Mouse (Mus musculus): Measurements from ENCODE around the gene Mogat2.

Gene Mogat2

DNA sequence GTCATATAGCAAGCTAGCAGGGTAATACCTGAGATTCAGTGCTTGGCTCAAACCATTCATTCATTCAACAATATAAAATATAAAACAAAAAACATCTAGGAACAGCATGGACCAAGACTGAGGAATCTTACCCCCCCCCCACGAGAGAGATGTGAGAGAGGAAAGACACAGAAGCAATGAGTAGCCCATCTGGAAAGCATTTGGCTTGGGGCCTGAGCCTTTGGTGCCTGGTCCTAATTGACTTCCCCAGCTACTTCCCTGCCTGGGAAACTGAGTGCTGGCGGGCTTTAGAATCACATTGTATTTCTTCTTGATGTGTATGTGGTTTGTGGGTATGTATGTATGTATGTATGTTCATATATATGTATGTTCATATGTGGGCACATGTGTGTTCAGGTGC, 2.8 kb downstream of the Mogat2 start:
- no peak for DNase-seq (ENCODE audit: low read depth, low spot score)

DNA sequence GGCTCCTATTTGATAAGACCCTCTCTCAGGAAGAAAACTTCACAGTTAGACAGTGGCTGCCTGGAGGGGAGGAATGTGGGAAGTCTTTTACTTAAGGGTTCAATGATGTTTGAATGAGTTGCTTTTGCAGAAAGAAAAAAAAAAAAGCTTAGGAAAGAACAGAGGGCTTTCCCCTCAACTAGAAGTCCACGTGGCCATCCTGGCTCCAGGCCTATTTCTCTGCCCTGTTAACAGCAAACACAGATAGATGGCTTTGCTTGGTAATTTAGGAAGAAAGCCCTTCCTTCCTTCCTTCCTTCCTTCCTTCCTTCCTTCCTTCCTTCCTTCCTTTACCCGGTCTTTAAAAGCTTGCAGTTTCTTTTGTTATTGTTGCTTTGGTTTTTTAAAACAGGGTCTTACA, 3.5 kb downstream of the Mogat2 start:
- no peak for DNase-seq (ENCODE audit: low read depth, low spot score)

DNA sequence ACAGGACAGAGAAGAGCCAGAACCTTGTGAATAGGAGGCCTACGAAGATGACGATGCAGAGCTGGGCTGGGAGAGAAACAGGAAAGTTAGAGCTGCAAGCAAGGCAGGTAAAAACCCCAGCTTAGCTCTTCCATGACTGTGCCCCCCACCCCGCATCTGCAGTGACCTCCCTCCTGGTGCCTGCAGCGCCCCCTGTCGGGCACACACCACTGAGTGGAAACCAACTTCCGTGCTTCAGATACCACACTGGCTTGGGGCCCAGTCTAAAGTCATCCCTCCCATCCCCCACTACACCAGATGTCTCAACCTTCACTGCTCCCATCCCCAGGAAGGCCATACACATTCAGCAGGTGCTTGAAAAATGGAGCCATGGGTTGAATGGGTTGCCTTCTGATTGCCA, 5.8 kb downstream of the Mogat2 start:
- no peak for DNase-seq (ENCODE audit: low read depth, low spot score)

DNA sequence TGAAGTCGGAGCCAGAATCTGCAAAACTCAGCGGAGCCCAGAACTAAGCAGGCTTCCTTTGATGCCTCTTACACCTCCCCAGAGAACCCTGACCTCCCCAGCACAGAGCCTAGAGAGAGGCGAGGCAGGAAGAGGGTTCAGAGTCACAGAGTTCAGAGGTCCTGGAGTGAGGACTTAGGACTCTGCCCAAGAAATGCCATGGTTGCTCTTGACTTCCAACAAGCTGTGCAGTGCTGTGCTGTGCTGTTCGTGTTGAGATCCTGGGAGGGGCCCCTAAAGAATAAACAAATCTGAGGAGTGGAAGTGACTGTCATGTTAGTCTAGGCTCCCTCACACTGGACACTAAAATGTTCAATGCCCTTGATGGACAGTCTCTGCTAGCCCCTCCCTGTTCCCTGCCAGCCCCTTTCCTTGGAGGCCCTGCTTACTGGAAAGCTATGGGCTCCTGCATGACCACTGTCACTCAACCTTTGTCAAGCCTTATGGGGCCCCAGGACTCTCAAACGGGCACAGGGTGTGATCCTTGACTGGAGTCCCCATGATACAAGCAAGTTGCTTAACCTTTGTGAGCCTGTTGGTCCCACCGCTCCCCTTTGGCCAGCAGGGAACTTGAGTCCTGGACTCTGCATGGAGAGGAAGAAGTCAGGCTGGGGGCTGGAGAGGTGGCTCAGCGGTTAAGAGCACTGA, 8.2 kb downstream of the Mogat2 start:
- DNase-seq (ENCODE audit: low read depth, low spot score): no peak

DNA sequence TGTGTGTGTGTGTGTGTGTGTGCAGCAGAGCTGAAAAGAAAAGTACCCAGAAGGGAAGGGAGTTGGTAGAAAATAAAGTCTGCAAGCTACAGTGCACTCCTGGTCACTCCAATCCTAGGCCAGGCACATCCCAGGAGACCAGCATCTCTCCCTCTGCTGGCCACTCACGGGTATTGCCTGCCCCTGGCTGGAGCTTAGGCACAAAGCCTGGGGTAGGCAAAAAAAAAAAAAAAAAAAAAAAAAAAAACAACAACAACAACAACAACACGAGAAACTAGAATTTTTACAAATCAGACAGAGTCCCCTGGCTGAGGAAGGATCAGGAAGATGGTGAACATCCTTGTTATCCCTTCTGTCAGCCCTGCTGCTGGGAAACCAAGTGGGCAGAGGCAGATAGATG, 9.0 kb downstream of the Mogat2 start:
- no peak for DNase-seq (ENCODE audit: low read depth, low spot score)

DNA sequence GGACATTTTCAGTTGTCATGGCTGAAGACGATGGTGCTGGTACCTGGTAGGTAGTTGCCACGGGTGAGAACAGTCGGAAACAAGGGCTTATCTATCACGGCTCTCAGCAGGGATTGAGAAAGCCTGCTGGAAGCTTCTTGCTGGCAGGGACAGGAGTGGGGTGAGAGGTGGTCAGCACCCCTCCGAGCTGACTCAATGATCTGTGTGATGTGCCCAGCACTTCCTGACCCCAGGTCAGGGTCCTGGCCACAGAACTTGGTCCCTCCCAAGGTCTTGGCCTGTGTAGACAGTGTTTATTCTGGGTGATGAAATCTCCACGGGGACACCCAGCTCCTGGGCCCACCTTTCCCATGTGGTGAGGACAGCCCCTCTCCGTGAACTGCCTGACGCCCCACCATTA, 9.6 kb downstream of the Mogat2 start:
- DNase-seq (ENCODE audit: low read depth, low spot score): no peak

DNA sequence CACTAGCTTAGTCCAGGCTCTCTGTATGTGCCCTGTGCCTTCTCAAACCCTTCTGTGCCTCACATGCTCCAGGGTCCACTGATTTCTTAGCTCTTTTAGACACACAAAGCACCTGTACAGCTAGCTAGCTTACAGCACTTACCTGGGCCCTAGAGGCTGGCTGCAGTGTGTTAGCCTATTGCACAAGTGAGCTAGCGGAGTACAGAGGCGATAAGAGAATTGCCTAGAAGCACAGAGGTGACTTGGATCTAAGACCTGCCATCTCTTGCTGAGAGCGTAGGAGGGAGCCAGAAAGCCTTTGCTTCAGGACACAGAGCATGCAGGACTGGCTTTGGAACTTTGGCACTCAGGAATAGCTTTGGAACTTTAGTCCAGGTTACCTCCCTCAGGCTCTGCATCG, 11.2 kb downstream of the Mogat2 start:
- no peak for DNase-seq (ENCODE audit: low read depth, low spot score)

DNA sequence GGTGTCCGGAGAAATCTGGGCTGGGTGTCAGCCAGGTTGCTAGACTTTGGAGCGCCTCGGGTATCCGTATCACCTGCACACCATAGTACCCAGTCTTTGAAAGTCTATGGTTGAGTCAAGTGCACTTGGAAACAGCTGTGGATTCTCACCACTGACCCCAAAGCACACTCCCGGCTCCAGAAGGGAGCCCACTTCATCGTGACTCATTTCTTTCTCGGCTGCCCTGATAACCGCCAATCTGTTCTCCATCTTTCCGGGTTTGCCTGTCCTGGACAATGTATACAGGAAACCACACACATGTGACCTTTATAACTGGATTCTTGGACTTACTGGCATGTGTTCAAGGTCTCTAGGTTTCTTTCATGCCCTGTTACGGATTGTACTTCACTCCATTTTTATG, 11.8 kb downstream of the Mogat2 start:
- DNase-seq (ENCODE audit: low read depth, low spot score): no peak

DNA sequence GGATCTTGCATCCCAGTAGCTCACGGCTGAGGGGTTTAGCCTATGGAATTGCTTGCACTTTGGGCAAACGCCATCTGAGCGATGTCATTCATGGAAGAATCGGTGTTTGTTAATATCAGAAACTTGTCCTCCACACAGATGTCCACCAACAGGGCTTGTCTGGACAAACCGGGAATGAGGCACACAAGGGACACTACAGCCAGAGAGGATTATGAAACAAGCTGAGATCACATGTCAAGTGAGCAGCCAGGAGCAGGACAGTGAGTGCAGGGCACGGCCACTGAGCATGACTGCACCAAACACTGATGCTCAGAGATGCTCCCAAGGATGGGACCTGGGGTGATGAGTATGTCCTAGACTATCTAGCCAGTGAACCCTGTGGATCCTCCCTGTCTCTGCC, 13.0 kb downstream of the Mogat2 start:
- DNase-seq (ENCODE audit: low read depth, low spot score): no peak

DNA sequence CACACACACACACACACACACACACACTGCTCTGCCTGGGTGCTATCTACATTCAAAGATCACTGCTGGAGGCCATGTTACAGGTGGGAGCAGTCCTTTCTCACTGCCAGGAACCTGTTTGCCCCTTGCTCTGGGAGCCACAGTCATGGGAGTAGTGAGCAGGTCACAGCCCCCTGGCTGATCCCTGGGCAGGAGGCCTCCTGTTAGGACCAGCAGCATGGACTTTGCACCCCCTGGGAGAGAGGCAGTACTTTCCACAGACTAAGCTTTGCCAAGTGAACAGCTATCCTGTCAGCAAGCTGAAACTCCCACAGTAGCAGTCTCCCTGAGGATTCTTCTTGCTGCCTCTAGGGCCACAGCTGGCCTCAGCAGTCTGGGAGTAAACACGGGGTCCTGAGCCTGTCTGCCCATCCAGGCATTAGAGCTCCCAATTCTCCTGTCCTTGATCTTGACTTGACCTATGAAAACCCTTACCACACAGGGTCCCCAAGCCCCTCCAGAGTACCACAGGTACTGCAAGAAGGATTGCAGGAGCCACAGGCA, 13.7 kb downstream of the Mogat2 start:
- DNase-seq (ENCODE audit: low read depth, low spot score): no peak

DNA sequence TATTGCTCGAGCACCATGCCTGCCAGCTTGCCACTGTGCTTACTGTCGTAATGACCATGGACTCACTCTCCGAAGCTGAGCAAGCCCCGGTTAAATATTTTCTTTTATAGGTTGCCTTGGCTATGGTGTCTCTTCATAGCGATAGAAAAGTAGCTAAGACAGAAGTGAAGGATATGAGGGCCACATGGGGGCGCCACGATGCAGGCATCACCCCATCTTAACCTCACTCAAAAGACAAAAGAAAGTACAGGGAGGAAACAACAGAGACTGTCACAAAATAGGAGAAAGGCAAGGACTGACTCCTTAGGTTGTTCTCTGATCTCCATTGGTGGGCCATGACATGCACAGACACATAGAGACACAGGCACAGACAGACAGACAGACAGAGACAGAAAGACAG, 14.2 kb downstream of the Mogat2 start:
- peak; percentile 16 for DNase-seq (ENCODE audit: low read depth, low spot score)

DNA sequence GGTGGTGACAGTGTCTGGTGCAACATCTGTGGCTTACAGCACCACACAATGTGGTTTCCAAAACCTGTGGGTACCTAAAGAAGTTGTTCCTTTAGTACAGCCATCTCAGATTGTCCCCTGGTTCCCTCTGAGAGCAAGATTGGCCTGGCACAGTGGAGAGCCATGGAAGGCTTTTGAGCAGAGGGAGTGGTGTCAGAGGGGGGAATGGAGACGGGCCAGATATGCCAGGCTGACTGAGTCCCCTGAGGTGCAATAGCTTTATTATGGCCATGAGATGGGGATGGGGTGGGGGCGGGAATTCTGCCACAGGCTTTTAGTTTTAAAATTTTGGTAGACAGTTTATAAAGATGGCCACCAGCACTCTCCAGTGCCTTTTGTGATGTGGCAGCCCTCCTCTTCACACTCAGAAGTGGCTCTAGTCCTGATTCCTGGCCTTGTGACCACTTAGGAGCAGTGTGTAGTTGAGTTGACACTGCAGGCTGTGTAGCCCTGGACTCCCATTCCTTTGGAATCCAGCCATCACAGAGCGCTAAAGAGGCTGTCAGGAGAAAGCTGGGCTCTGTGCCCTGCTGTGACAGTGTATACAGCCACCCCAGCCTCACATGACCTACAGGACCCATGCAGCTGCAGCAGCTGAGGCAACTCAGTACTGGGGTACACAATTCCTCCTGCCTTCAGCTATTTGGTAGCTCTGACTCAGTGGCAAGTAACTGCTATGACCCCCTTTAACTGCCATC, 20.9 kb downstream of the Mogat2 start:
- no peak for DNase-seq (ENCODE audit: low read depth, low spot score)

DNA sequence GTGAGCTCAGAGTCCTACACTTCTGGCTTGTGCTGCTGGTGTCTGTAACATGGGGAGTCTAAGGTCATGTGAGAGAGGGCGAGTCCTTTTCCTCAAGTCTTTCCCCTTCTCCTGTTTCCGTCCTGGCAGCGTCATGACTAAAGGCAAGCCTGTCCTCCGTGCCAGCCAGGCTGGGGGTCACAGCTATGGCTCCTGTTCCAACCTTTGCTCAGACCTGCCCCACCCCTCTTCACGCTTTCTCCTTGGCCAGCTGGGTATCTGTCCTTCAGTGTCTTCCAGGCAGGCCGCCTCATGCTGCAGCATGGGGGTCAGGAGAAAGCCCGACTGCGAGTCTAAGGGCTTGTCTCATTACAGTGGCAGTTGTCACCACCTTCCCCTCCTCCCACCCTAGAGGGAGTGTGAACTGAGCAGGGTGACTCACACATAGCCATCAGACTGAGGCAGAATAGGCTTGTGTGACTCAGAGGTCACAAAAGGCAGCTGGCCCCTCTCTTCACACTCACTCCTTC, 23.0 kb downstream of the Mogat2 start:
- no peak for DNase-seq (ENCODE audit: low read depth, low spot score)

DNA sequence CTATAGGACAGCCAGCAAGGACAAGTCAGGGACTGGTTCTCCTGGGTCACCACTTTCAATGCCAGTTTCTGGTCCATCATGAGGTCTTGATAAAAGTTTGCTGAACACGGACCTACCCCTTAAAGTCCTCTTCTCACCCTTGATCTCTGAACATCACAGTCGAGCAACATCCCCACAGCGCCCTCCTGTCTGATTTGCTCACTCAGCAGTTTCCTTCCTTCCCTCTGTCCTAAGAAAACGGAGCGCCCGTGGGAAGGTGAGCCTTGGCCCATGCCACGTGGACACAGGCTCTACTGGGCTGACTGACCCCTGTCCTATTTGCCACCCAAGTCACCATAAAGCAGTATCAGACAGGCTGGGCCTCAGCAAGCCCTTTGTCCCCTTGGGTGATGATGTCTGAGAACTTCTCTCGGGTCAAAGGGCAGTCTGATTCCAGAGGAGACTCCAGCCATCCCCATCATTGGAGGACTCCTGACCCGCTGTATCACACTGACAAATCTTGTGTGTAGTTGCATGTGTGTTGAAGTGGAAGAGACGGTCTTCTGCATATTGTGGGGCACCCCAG, 23.7 kb downstream of the Mogat2 start:
- DNase-seq (ENCODE audit: low read depth, low spot score): no peak

DNA sequence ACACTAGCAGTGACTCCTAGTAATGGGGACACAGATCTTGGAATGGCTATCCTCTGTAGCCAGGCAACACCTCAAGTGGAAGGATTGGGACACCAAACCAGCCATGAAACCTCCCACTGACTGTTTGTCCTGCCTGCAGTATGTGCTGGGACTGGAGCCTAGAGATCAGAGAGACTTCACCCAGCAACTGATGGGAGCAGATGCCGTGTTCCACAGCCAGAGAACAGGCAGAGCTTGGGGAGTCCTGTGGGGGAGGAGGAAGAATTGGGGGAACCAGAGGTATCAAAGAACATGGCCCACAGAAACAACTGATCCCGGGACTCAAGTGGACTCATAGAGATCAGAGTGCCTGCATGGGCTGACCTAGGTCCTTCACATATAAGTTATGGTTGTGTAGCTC, 24.7 kb downstream of the Mogat2 start:
- no peak for DNase-seq (ENCODE audit: low read depth, low spot score)

DNA sequence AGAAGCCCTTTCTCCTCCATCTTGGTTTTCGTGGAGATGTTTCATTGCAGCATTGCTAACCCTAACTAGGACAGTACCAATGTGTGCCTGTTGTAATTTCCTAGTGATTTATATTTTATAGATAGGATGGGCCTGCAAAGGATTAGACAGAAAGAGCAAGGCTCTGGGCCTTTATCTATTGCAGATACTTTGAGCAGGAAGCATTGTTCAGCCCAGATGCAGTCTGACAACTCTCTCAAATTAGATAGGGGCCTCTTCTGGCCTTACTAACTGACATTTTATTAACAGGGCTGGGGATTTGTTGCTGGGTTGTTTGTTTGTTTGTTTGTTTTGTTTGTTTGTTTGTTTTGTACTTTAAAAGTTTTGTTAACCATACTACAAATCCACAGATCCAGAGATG, 25.4 kb downstream of the Mogat2 start:
- no peak for DNase-seq (ENCODE audit: low read depth, low spot score)

DNA sequence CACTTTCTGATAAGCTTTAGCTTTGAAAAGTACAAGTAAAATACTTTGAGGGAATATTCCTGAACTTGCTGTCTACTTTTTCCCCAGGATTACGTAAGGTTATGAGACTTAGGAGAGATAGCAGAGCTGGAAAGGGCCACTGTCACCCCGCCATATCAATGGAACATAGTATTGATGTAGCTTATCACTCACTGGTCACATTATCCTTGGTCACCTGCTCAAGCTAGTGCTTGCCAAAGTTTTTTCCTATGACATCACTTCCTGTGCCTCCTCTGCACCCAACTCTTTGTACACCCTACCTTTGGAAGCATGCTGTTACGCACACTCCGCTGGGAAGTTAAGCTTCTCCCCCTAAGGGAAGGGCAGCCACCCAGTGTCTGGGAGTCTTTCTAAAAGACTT, 29.7 kb downstream of the Mogat2 start:
- no peak for DNase-seq (ENCODE audit: low read depth, low spot score)

DNA sequence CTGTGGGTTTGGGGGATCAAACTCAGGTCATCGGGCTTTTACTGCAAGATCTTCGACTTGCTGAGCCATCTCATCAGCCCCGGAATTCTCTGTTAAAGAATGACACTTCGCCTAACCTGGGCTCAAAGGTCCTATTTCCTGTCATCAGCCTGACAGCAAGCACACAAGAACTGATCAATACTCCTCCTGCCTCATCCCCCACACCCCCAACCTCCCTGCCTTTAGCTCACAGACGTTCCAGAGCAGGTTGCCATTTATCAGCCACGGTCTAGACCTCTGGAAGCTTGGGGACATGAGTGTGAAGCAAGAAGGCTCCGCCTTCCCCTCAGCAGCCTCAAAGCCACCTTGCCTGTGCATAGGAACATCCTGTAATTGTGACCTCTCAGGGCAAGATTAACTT, 32.1 kb downstream of the Mogat2 start:
- DNase-seq (ENCODE audit: low read depth, low spot score): no peak

DNA sequence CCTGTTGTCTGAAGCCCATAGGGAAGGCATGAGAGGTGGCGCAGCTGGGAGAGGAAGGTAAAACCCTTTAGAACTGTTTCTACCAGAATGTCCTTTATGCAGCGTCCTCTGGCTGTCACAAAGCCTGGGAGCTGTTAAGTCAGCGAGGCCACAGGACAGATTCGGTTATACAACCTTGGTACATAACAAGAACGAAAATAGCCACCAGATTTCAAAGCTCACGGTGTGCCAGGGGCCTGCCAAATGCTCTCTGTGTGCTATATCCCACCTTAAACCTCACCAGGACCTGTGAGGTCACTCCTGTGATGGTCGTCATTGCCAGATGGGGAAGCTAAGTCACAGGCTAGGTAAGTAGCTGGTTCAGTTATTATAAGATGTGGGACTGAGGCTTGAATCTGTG, 36.3 kb downstream of the Mogat2 start:
- no peak for DNase-seq (ENCODE audit: low read depth, low spot score)

DNA sequence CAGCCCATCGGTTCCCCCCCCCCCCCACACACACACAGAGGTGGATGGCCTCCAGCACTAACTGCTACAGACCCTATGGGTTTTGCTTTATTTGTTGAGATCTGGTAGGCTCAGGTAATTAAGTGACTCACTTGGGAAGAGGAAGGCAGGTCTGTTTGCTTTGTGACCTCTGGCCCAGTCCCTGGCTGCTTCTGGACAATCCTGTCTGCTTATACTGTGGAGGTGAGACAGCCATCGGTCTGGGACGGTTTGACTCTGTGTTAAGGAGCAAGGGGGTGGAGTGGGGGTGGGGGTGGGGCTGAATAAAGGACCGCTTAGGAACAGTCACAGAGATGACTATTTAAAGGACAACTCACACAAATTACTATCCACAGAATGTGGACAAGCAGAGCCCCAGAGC, 38.1 kb downstream of the Mogat2 start:
- no peak for DNase-seq (ENCODE audit: low read depth, low spot score)

DNA sequence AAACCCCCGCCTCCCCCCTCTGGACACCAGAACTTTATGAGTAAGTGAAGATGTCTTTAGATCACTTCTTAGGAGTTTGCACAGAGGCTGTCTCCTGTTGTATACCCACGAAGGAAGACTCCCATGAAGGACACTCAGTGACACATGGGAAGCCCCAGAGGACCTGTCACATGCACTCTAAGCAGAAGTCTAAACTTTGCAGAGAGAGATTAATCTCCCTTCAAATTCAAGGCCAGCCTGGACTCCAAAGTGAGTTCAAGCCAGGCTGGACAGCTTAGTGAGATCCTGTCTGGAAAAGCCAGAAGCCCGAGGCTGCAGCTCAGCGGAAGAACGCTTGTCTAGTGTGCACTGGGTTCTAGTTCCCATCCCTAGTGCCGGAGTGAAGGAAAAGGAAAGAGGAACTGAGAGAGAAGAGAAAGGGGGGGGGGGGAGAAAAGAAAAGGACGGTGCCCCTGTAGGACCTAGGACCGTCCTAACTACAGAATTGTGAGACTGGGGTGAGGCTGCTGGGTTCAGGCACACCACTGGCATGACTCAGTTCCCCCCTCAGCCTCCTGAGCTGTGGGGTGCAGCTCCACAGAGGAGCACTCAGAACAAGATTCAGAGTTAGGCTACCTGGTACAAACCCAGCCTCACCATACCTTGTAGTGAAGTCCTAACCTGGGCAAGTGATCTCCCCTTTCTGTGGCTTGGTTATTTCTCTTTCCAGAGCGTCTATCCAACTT, 38.8 kb downstream of the Mogat2 start:
- DNase-seq (ENCODE audit: low read depth, low spot score): no peak

DNA sequence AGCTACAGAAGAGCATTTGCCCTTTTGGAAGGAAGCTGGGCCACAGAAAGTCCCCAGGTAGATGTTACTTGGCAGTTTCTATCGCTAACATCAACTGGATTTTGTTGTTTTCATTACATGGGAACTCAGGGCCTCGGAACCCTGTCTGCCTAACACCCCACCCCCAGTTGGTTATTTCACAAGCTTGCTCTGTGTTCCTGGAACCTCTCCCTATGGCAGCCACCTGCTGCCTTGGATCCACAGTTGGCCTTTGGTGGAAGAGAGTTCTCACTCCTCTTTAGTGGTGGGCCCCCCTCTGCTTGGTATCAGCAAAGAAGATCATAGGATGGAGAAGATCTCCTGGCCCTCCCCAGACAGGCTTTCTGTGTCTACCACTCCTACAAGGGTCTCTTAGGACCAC, 39.6 kb downstream of the Mogat2 start:
- no peak for DNase-seq (ENCODE audit: low read depth, low spot score)

Data from CD4-positive helper T cell, adult 2 months (primary cell).